Mouse (Mus musculus) right cerebral cortex, postnatal 10 days (tissue): ENCODE measurements around the gene Aox4.

Experiments used
- DNase-seq, 2 experiments: peaks; one replicate each; pipeline ENCODE4 v3.0.0; 2021; ENCODE audit warnings: low spot score in 2 of 2

Aox4 gene

GRCm38 (mm10) chr1:58244487-58244886, 34.3 kb downstream of the Aox4 start:
- no peak for DNase-seq

- DNase-seq: no peak
These were observed 38.3 kb downstream of the Aox4 start for GRCm38 (mm10) chr1:58248518-58248917.

- DNase-seq: no peak
These were observed 43.3 kb downstream of the Aox4 start for GRCm38 (mm10) chr1:58253466-58253865.

GRCm38 (mm10) chr1:58257195-58257991, 47.2 kb downstream of the Aox4 start:
- no peak for DNase-seq

- no peak for DNase-seq
These were observed 50.1 kb downstream of the Aox4 start for GRCm38 (mm10) chr1:58260311-58260710.

- DNase-seq: no peak
These were observed 58.0 kb downstream of the Aox4 start for GRCm38 (mm10) chr1:58268231-58268630.

- DNase-seq: peak; percentile 58 to 81
These were observed 60.8 kb downstream of the Aox4 start for GRCm38 (mm10) chr1:58270807-58271569.

GRCm38 (mm10) chr1:58275879-58276278, 65.7 kb downstream of the Aox4 start:
- DNase-seq: no peak

- DNase-seq: no peak
These were observed 67.8 kb downstream of the Aox4 start, which contains the start of gene Aox2 for GRCm38 (mm10) chr1:58278026-58278425. TSS of gene Aox2 (plus strand) at chr1:58278326.

- no peak for DNase-seq
These were observed 68.3 kb downstream of the Aox4 start for GRCm38 (mm10) chr1:58278513-58278912.

GRCm38 (mm10) chr1:58280381-58280780, 70.2 kb downstream of the Aox4 start:
- DNase-seq: no peak

- no peak for DNase-seq
These were observed 70.9 kb downstream of the Aox4 start for GRCm38 (mm10) chr1:58280939-58281624.

- no peak for DNase-seq
These were observed 71.4 kb downstream of the Aox4 start for GRCm38 (mm10) chr1:58281625-58281988.

- no peak for DNase-seq
These were observed 74.3 kb downstream of the Aox4 start for GRCm38 (mm10) chr1:58284505-58284904.

GRCm38 (mm10) chr1:58288091-58288490, 77.9 kb downstream of the Aox4 start:
- no peak for DNase-seq

GRCm38 (mm10) chr1:58289863-58290469, 79.8 kb downstream of the Aox4 start:
- no peak for DNase-seq

GRCm38 (mm10) chr1:58291394-58292300, 81.5 kb downstream of the Aox4 start:
- DNase-seq: peak; percentile 65 to 66

GRCm38 (mm10) chr1:58294730-58295129, 84.5 kb downstream of the Aox4 start:
- no peak for DNase-seq

- peak; percentile 76 to 84 for DNase-seq
These were observed 86.1 kb downstream of the Aox4 start for GRCm38 (mm10) chr1:58296278-58296677.

- DNase-seq: peak in 1 of 2 experiments; percentile 13
These were observed 86.6 kb downstream of the Aox4 start for GRCm38 (mm10) chr1:58296821-58297220.

GRCm38 (mm10) chr1:58298347-58298746, 88.2 kb downstream of the Aox4 start:
- DNase-seq: peak in 1 of 2 experiments; percentile 17
